Mouse (Mus musculus): Measurements from ENCODE around the gene Olfr750. TPM values are rescaled to one million over a fixed set of nuclear protein-coding genes. Genes with fewer than 3 reads are reported as not detected.
A peak's percentile ranks its signal among the peaks of the same experiment; 100 is the strongest.

The Olfr750 gene
- polyA plus RNA-seq, 1 experiment from 2014 or later: not detected

- H3K4me1 ChIP-seq (replicated peaks; ENCODE audit: control insufficient read depth, insufficient read depth): no peaks in the 10 kb centered on the region
- H3K4me2 ChIP-seq (replicated peaks; ENCODE audit: low read depth): no peak overlapping the region
- H3K27me3 ChIP-seq (ENCODE audit: control insufficient read depth, insufficient read depth, low read length): no peaks in the 10 kb centered on the region
- WGBS: 87% methylated on average over 5 of the region's 5 CpGs
- DNase-seq (ENCODE audit: low spot score): no peak
- no peaks in the 10 kb centered on the region for H3K9me3 ChIP-seq (ENCODE audit: control insufficient read depth, low read length)
- H3K27ac ChIP-seq (replicated peaks): no peak overlapping the region
- H3K4me3 ChIP-seq (ENCODE audit: low read depth, low read length): no peak overlapping the region
- no peak overlapping the region for H3K9ac ChIP-seq (ENCODE audit: low read length)
- TF ChIP-seq CTCF (IDR thresholded peaks at IDR 0.05; ENCODE audit: low read depth): no peak
- no peak for TF ChIP-seq EP300 (optimal IDR thresholded peaks at IDR 0.05)
- no peaks in the 10 kb centered on the region for H3K36me3 ChIP-seq (ENCODE audit: control insufficient read depth, insufficient read depth, low read length)
- no peak for ATAC-seq (ENCODE audit: low FRiP score, low TSS enrichment)
Observed at GRCm38 (mm10) chr14:51060761-51061160, 13.5 kb downstream of the Olfr750 start.

DNA sequence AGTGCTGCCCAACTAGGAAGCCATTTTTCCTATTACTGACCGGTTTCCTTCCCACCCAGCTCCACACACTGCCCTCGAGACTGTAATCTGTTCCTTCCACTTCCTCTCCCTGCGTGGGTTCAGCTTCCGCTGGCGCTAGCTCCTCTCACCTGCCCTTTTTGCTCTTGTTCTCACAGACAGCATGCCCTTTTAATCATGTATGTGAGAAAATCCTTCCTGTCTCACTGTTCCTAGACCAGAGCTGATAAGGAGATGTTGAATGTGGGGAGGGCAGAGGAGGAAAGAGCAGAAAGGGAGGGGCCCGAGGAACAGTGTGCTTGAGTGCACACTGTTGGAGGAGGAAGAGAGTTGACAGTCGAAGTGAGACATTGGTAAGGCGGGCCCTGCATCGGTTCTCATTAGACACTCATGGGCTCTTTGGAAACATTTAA is 16.8 kb downstream of the Olfr750 start, which contains the start of gene Rnase12:
TSS of gene Rnase12 (minus strand) at position 261 of the 431 bp plus-strand sequence.
- Histone ChIP-seq H3K27me3 (ENCODE audit: control insufficient read depth, insufficient read depth, low read length) (no peaks in the 10 kb centered on the region), H3K4me2 (replicated peaks; ENCODE audit: low read depth) (no peak within 1 kb of the TSS; the same call in 1 of the 2 replicates), H3K9me3 (ENCODE audit: control insufficient read depth, low read length) (no peaks in the 10 kb centered on the region), H3K27ac (replicated peaks) (no peak within 1 kb of the TSS), H3K4me3 (ENCODE audit: low read depth, low read length) (no peak within 1 kb of the TSS), H3K36me3 (ENCODE audit: control insufficient read depth, insufficient read depth, low read length) (no peaks in the 10 kb centered on the region), H3K4me1 (replicated peaks; ENCODE audit: control insufficient read depth, insufficient read depth) (no peaks in the 10 kb centered on the region), H3K9ac (ENCODE audit: low read length) (no peak within 1 kb of the TSS)
- TF ChIP-seq EP300 (optimal IDR thresholded peaks at IDR 0.05) (no peak), CTCF (IDR thresholded peaks at IDR 0.05; ENCODE audit: low read depth) (no peak)
- WGBS: 51% methylated on average over 9 of the region's 9 CpGs
- DNase-seq (ENCODE audit: low spot score) (no peak), ATAC-seq (ENCODE audit: low FRiP score, low TSS enrichment) (0 out of 2 replicates have a peak, but pooled peaks have one; percentile 47)

- 65% methylated on average over 13 of the region's 13 CpGs for WGBS
- Histone ChIP-seq H3K36me3 (ENCODE audit: control insufficient read depth, insufficient read depth, low read length) (no peaks in the 10 kb centered on the region), H3K4me3 (ENCODE audit: low read depth, low read length) (no peak overlapping the region), H3K4me1 (replicated peaks; ENCODE audit: control insufficient read depth, insufficient read depth) (no peaks in the 10 kb centered on the region), H3K9ac (ENCODE audit: low read length) (no peak overlapping the region), H3K27me3 (ENCODE audit: control insufficient read depth, insufficient read depth, low read length) (no peaks in the 10 kb centered on the region), H3K27ac (replicated peaks) (no peak overlapping the region), H3K9me3 (ENCODE audit: control insufficient read depth, low read length) (no peaks in the 10 kb centered on the region), H3K4me2 (replicated peaks; ENCODE audit: low read depth) (no peak overlapping the region)
- DNase-seq (ENCODE audit: low spot score) (no peak), ATAC-seq (ENCODE audit: low FRiP score, low TSS enrichment) (no peak)
- TF ChIP-seq EP300 (optimal IDR thresholded peaks at IDR 0.05) (no peak), CTCF (IDR thresholded peaks at IDR 0.05; ENCODE audit: low read depth) (no peak)
Observed at GRCm38 (mm10) chr14:51054243-51055237, 19.7 kb downstream of the Olfr750 start.

GRCm38 (mm10) chr14:51053176-51053575 is 21.1 kb downstream of the Olfr750 start:
- no peak for ATAC-seq (ENCODE audit: low FRiP score, low TSS enrichment)
- H3K27ac ChIP-seq (replicated peaks): no peak overlapping the region

GRCm38 (mm10) chr14:51051941-51052340 is 22.3 kb downstream of the Olfr750 start:
- DNase-seq (ENCODE audit: low spot score) (no peak), ATAC-seq (ENCODE audit: low FRiP score, low TSS enrichment) (no peak)
- H3K36me3 ChIP-seq (ENCODE audit: control insufficient read depth, insufficient read depth, low read length): no peaks in the 10 kb centered on the region
- H3K9me3 ChIP-seq (ENCODE audit: control insufficient read depth, low read length): no peaks in the 10 kb centered on the region
- H3K4me2 ChIP-seq (replicated peaks; ENCODE audit: low read depth): no peak overlapping the region
- TF ChIP-seq EP300 (optimal IDR thresholded peaks at IDR 0.05) (no peak), CTCF (IDR thresholded peaks at IDR 0.05; ENCODE audit: low read depth) (no peak)
- no peak overlapping the region for H3K27ac ChIP-seq (replicated peaks)
- 53% methylated on average over 5 of the region's 5 CpGs for WGBS
- no peak overlapping the region for H3K9ac ChIP-seq (ENCODE audit: low read length)
- no peaks in the 10 kb centered on the region for H3K27me3 ChIP-seq (ENCODE audit: control insufficient read depth, insufficient read depth, low read length)
- no peaks in the 10 kb centered on the region for H3K4me1 ChIP-seq (replicated peaks; ENCODE audit: control insufficient read depth, insufficient read depth)
- no peak overlapping the region for H3K4me3 ChIP-seq (ENCODE audit: low read depth, low read length)

More at GRCm38 (mm10) chr14:51053176-51053575, 21.1 kb downstream of the Olfr750 start:
- Histone ChIP-seq H3K4me3 (ENCODE audit: low read depth, low read length) (no peak overlapping the region), H3K4me2 (replicated peaks; ENCODE audit: low read depth) (no peak overlapping the region), H3K9ac (ENCODE audit: low read length) (no peak overlapping the region), H3K4me1 (replicated peaks; ENCODE audit: control insufficient read depth, insufficient read depth) (no peaks in the 10 kb centered on the region), H3K27me3 (ENCODE audit: control insufficient read depth, insufficient read depth, low read length) (no peaks in the 10 kb centered on the region), H3K36me3 (ENCODE audit: control insufficient read depth, insufficient read depth, low read length) (no peaks in the 10 kb centered on the region), H3K9me3 (ENCODE audit: control insufficient read depth, low read length) (no peaks in the 10 kb centered on the region)
- WGBS: 61% methylated on average over 5 of the region's 5 CpGs
- TF ChIP-seq EP300 (optimal IDR thresholded peaks at IDR 0.05) (no peak), CTCF (IDR thresholded peaks at IDR 0.05; ENCODE audit: low read depth) (no peak)
- no peak for DNase-seq (ENCODE audit: low spot score)

DNA sequence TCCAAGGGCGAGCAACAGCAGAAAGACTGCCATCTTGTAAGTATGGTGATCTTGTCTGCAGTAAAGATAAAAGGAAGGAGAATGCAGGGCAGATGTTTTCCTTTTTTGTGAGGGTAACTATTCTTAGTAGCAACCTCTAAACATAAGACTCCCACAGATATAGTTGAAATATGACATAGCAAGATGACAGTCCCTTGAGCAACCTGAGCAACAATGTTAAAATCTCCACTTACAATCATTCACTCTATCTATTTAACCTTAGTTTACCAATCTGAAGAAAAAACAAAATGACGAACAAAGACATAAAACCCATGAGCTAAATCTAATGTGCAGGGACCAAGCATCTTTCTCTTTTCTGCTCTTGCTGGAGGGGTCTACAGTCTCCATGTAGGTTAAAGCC is 24.2 kb downstream of the Olfr750 start, which contains the start of gene Rnase11:
TSS of gene Rnase11 (minus strand) at position 101 of the 400 bp plus-strand sequence.
- DNase-seq (ENCODE audit: low spot score) (no peak), ATAC-seq (ENCODE audit: low FRiP score, low TSS enrichment) (no peak)
- H3K27ac ChIP-seq (replicated peaks): no peak within 1 kb of the TSS
- H3K4me3 ChIP-seq (ENCODE audit: low read depth, low read length): no peak within 1 kb of the TSS
- no peaks in the 10 kb centered on the region for H3K9me3 ChIP-seq (ENCODE audit: control insufficient read depth, low read length)
- no peaks in the 10 kb centered on the region for H3K4me1 ChIP-seq (replicated peaks; ENCODE audit: control insufficient read depth, insufficient read depth)
- H3K36me3 ChIP-seq (ENCODE audit: control insufficient read depth, insufficient read depth, low read length): no peaks in the 10 kb centered on the region
- no peaks in the 10 kb centered on the region for H3K27me3 ChIP-seq (ENCODE audit: control insufficient read depth, insufficient read depth, low read length)
- no peak within 1 kb of the TSS for H3K9ac ChIP-seq (ENCODE audit: low read length)
- WGBS: 80% methylated on average over 2 of the region's 2 CpGs
- TF ChIP-seq CTCF (IDR thresholded peaks at IDR 0.05; ENCODE audit: low read depth) (no peak), EP300 (optimal IDR thresholded peaks at IDR 0.05) (no peak)
- H3K4me2 ChIP-seq (replicated peaks; ENCODE audit: low read depth): no peak within 1 kb of the TSS

Measured in stomach, postnatal 0 days (tissue).